Mouse (Mus musculus): ENCODE results near the gene Alyref2.

The Alyref2 gene

GRCm38 (mm10) chr1:171501636-171502080 lies 1.6 kb upstream of the Alyref2 start:
- no peak for DNase-seq

GRCm38 (mm10) chr1:171502388-171503249 lies 659 bp upstream of the Alyref2 start:
- DNase-seq: peak; percentile 41

GRCm38 (mm10) chr1:171503592-171504291 lies 464 bp downstream of the Alyref2 start:
- peak; percentile 50 for DNase-seq

GRCm38 (mm10) chr1:171504586-171504985 lies 1.3 kb downstream of the Alyref2 start:
- no peak for DNase-seq

- no peak for DNase-seq
These were observed 10.0 kb downstream of the Alyref2 start for GRCm38 (mm10) chr1:171513234-171513633.

GRCm38 (mm10) chr1:171513760-171514159 lies 10.5 kb downstream of the Alyref2 start:
- DNase-seq: no peak

- no peak for DNase-seq
These were observed 11.8 kb downstream of the Alyref2 start for GRCm38 (mm10) chr1:171515039-171515438.

- DNase-seq: no peak
These were observed 12.3 kb downstream of the Alyref2 start for GRCm38 (mm10) chr1:171515557-171515956.

GRCm38 (mm10) chr1:171531367-171531766 lies 28.1 kb downstream of the Alyref2 start:
- DNase-seq: no peak

- no peak for DNase-seq
These were observed 29.6 kb downstream of the Alyref2 start for GRCm38 (mm10) chr1:171532830-171533229.

- no peak for DNase-seq
These were observed 31.3 kb downstream of the Alyref2 start for GRCm38 (mm10) chr1:171534557-171534956.

GRCm38 (mm10) chr1:171535194-171535593 lies 31.9 kb downstream of the Alyref2 start, which contains the start of gene Itln1:
Gene Itln1, minus strand, starts transcription at chr1:171535294.
- no peak for DNase-seq

GRCm38 (mm10) chr1:171540694-171541093 lies 37.4 kb downstream of the Alyref2 start:
- DNase-seq: no peak

GRCm38 (mm10) chr1:171551326-171551725 lies 48.0 kb downstream of the Alyref2 start:
- DNase-seq: no peak

GRCm38 (mm10) chr1:171552230-171552629 lies 49.0 kb downstream of the Alyref2 start:
- DNase-seq: no peak

GRCm38 (mm10) chr1:171553359-171554341 lies 50.4 kb downstream of the Alyref2 start:
- no peak for DNase-seq
